Comparison of ENCODE assay signal across 28 mouse cellular contexts in genomic region chr2:5058436-5058835, GRCm38 (mm10). TPM values are rescaled to one million over a fixed set of nuclear protein-coding genes. Genes with fewer than 3 reads are reported as not detected.
DNase-seq lines count a peak whose midpoint lies in the region; ATAC-seq and TF ChIP-seq lines count a peak whose summit lies in the region.
"Had no signal": no experiment of that assay in that cellular context is flagged by ENCODE, and none has a peak within 500 bp of the region (broad histone marks: within the 10 kb centered on the region; RNA-seq: fewer than 3 reads in every experiment).

No protein-coding gene starts in this region.

- no peak overlapping the region for H3K4me2 ChIP-seq in liver, postnatal 0 days (ENCODE audit: low read depth, low read length)
- H3K4me2 ChIP-seq: embryonic facial prominence, embryonic 13.5 days; forebrain, embryonic 15.5 days; heart, embryonic 11.5 days; hindbrain, embryonic 13.5 days; limb, embryonic 13.5 days; liver, embryonic 12.5 days; lung, embryonic 14.5 days had no signal

- no peak for TF ChIP-seq CTCF in liver, adult 2 months (IDR thresholded peaks at IDR 0.05; ENCODE audit: low read depth, low read length)
- no peak for TF ChIP-seq CTCF in liver, postnatal 0 days (IDR thresholded peaks at IDR 0.05; ENCODE audit: low read depth)

- no peak overlapping the region for H3K27ac ChIP-seq in liver, adult 2 months (replicated peaks; ENCODE audit: insufficient read depth, low read depth, low read length)
- H3K27ac ChIP-seq in liver, postnatal 0 days (ENCODE audit: low read depth) = no peak overlapping the region
- H3K27ac ChIP-seq in brown adipose tissue, adult 24 weeks (replicated peaks; ENCODE audit: low read depth, low read length) = 0 out of 2 replicates have a peak overlapping the region, but pooled peaks have one; percentile 5
- H3K27ac ChIP-seq: embryonic facial prominence, embryonic 13.5 days; forebrain, embryonic 10.5 days; forebrain, embryonic 15.5 days; hindbrain, embryonic 13.5 days; limb, embryonic 13.5 days; liver, embryonic 12.5 days had no signal

- H3K9me3 ChIP-seq in liver, postnatal 0 days (ENCODE audit: low read length) = no peaks in the 10 kb centered on the region
- H3K9me3 ChIP-seq: embryonic facial prominence, embryonic 13.5 days; forebrain, embryonic 10.5 days; forebrain, embryonic 15.5 days; hindbrain, embryonic 13.5 days; limb, embryonic 13.5 days; liver, embryonic 12.5 days had no signal

- no peak for TF ChIP-seq EP300 in liver, postnatal 0 days (IDR thresholded peaks at IDR 0.05; ENCODE audit: low read depth)

- TF ChIP-seq POLR2A in liver, adult 2 months (IDR thresholded peaks at IDR 0.05; ENCODE audit: extremely low read depth, insufficient read depth, low read length) = no peak

- peak; percentile 49 to 62 for DNase-seq in adrenal gland, adult (ENCODE audit: inconsistent age in 2 of 2, low spot score in 1 of 2)
- DNase-seq in adrenal gland, adult 18-20 months (ENCODE audit: low spot score in 2 of 2) = no peak
- peak; percentile 51 for DNase-seq in liver, adult 2 months (ENCODE audit: extremely low read depth, low read depth, low spot score)
- DNase-seq in liver, postnatal 0 days = no peak
- DNase-seq in lung, postnatal 36 days = peak; percentile 74
- no peak for DNase-seq in cerebellum, postnatal 36 days
- no peak for DNase-seq in kidney, postnatal 25 days
- DNase-seq: adrenal gland, postnatal 10 days; cerebellum, adult 11 months; cerebellum, adult 9-10 months; gastrocnemius, postnatal 10 days; heart, adult 18-20 months; heart, postnatal 4 days; kidney, adult 18-20 months; kidney, postnatal 4 days; lung, embryonic 14.5 days; midbrain, embryonic 14.5 days; thymus, postnatal 14 days had no signal

- no peak for ATAC-seq in liver, postnatal 0 days
- ATAC-seq: activated CD4-positive, CD25-positive, alpha-beta regulatory T cell, adult 4 months; forebrain, embryonic 15.5 days; liver, embryonic 12.5 days had no signal

- H3K79me2 ChIP-seq in liver, adult 2 months (ENCODE audit: control insufficient read depth, insufficient read depth, low read length) = peaks cover 40% of the 10 kb centered on the region; the same call in 1 of the 2 replicates

- H3K27me3 ChIP-seq in liver, adult 2 months (ENCODE audit: control insufficient read depth, insufficient read depth, low read length) = no peaks in the 10 kb centered on the region
- H3K27me3 ChIP-seq in liver, postnatal 0 days (ENCODE audit: insufficient read depth, low read length) = no peaks in the 10 kb centered on the region
- H3K27me3 ChIP-seq: CH12.LX; limb, embryonic 13.5 days; liver, embryonic 12.5 days had no signal

- peaks cover 15% of the 10 kb centered on the region for H3K4me1 ChIP-seq in liver, adult 2 months (ENCODE audit: control insufficient read depth, insufficient read depth, low read length)
- H3K4me1 ChIP-seq in liver, postnatal 0 days (ENCODE audit: insufficient read depth) = peaks cover 8% of the 10 kb centered on the region
- peaks cover 11% of the 10 kb centered on the region for H3K4me1 ChIP-seq in brown adipose tissue, adult 24 weeks (ENCODE audit: control insufficient read depth, insufficient read depth, insufficient read length, low read length)

- WGBS in liver, adult 2 months = 74% methylated on average over 5 of the region's 5 CpGs
- 85% methylated on average over 5 of the region's 5 CpGs for WGBS in liver, postnatal 0 days (ENCODE audit: insufficient replicate concordance)

- no peak overlapping the region for H3K4me3 ChIP-seq in liver, adult 2 months (ENCODE audit: insufficient read depth, low read depth, low read length)
- H3K4me3 ChIP-seq in liver, postnatal 0 days (ENCODE audit: low read depth, low read length) = no peak overlapping the region
- H3K4me3 ChIP-seq in brown adipose tissue, adult 24 weeks (ENCODE audit: insufficient read depth, low read depth, low read length) = no peak overlapping the region
- H3K4me3 ChIP-seq: embryonic facial prominence, embryonic 13.5 days; forebrain, embryonic 10.5 days; forebrain, embryonic 15.5 days; hindbrain, embryonic 13.5 days; limb, embryonic 13.5 days; liver, embryonic 12.5 days had no signal

- no peak overlapping the region for H3K9ac ChIP-seq in liver, adult 2 months (ENCODE audit: low read depth, low read length)
- no peak overlapping the region for H3K9ac ChIP-seq in liver, postnatal 0 days (replicated peaks)
- H3K9ac ChIP-seq: embryonic facial prominence, embryonic 13.5 days; forebrain, embryonic 15.5 days; hindbrain, embryonic 13.5 days; limb, embryonic 13.5 days; liver, embryonic 12.5 days; lung, embryonic 14.5 days had no signal

- H3K36me3 ChIP-seq in liver, adult 2 months (ENCODE audit: control insufficient read depth, insufficient read depth, low read length) = peaks cover 31% of the 10 kb centered on the region
- H3K36me3 ChIP-seq in liver, postnatal 0 days (replicated peaks; ENCODE audit: insufficient read depth, low read length) = peaks cover 18% of the 10 kb centered on the region
- H3K36me3 ChIP-seq: embryonic facial prominence, embryonic 13.5 days; forebrain, embryonic 10.5 days; forebrain, embryonic 15.5 days; hindbrain, embryonic 13.5 days; limb, embryonic 13.5 days had no signal

RNA-seq across cellular contexts. Expression of gene Optn, which starts 5.4 kb away (rescaled TPM):
- total RNA-seq in adrenal gland, adult 18-20 months (2021) = 100 to 1,000 TPM in 1 of 2 experiments, 10 to 100 TPM in 1; 97.8 to 174 TPM
- 57.1 and 70.8 TPM in 2 replicates for total RNA-seq in liver, adult 2 months (2014; rRNA removed)
- polyA plus RNA-seq in liver, adult 2 months (2012; rRNA removed) = 13.3 and 14.9 TPM in 2 replicates
- polyA plus RNA-seq in liver, postnatal 0 days (2015; fragmentation: Nextera tagmentation; extraction: Ambion mirVana) = 41.0 and 42.0 TPM in 2 replicates
- polyA plus RNA-seq in brown adipose tissue, adult 24 weeks (2012; ENCODE audit: insufficient read depth, insufficient read length, missing spikeins) = 87.1 and 96.4 TPM in 2 replicates

RNA-seq across cellular contexts. Expression of gene Mcm10, which starts 45.8 kb away (rescaled TPM):
- 1 to 10 TPM; 3.4 to 3.7 TPM for total RNA-seq in adrenal gland, adult 18-20 months (2021)
- total RNA-seq in liver, adult 2 months (2014; rRNA removed) = 36.0 and 53.8 TPM in 2 replicates
- polyA plus RNA-seq in liver, adult 2 months (2012; rRNA removed) = 11.9 and 21.8 TPM in 2 replicates
- 10.5 and 12.2 TPM in 2 replicates for polyA plus RNA-seq in liver, postnatal 0 days (2015; fragmentation: Nextera tagmentation; extraction: Ambion mirVana)
- not detected in 2 replicates for polyA plus RNA-seq in brown adipose tissue, adult 24 weeks (2012; ENCODE audit: insufficient read depth, insufficient read length, missing spikeins)

Comparison
In these comparisons a context has a peak if more than half of its experiments do, and no peak if none do; other contexts are left out.
1. DNase-seq: peak in adrenal gland, adult (2 of 2), liver, adult 2 months (single experiment) and lung, postnatal 36 days (single experiment); none in adrenal gland, adult 18-20 months (0 of 2), liver, postnatal 0 days (single experiment), cerebellum, postnatal 36 days (0 of 2) and kidney, postnatal 25 days (0 of 2).